9 mouse cellular contexts compared by ENCODE assay signal in genomic region chr9:99153655-99154054, GRCm38 (mm10). TPM values are rescaled to one million over a fixed set of nuclear protein-coding genes. Genes with fewer than 3 reads are reported as not detected.
A peak's percentile ranks its signal among the peaks of the same experiment; 100 is the strongest.
DNase-seq lines count a peak whose midpoint lies in the region; ATAC-seq and TF ChIP-seq lines count a peak whose summit lies in the region.
"Had no signal": no experiment of that assay in that cellular context is flagged by ENCODE, and none has a peak within 500 bp of the region (broad histone marks: within the 10 kb centered on the region; RNA-seq: fewer than 3 reads in every experiment).

No protein-coding gene starts in this region.

- H3K27ac ChIP-seq in hindbrain, embryonic 14.5 days, result no peak overlapping the region
- no peak overlapping the region for H3K27ac ChIP-seq in hindbrain, embryonic 12.5 days
- no peak overlapping the region for H3K27ac ChIP-seq in kidney, postnatal 0 days
- H3K27ac ChIP-seq: limb, embryonic 13.5 days had no signal

- H3K4me1 ChIP-seq in hindbrain, embryonic 14.5 days (replicated peaks; ENCODE audit: control insufficient read depth, insufficient read depth, low read length), result peaks cover 3% of the 10 kb centered on the region; the same call in 1 of the 2 replicates
- H3K4me1 ChIP-seq in hindbrain, embryonic 12.5 days, result peaks cover 8% of the 10 kb centered on the region; the same call in 1 of the 2 replicates
- H3K4me1 ChIP-seq in kidney, postnatal 0 days (replicated peaks; ENCODE audit: insufficient read depth, low read length), result no peaks in the 10 kb centered on the region

- H3K4me2 ChIP-seq in hindbrain, embryonic 14.5 days (replicated peaks), result no peak overlapping the region
- H3K4me2 ChIP-seq in hindbrain, embryonic 12.5 days (replicated peaks), result no peak overlapping the region
- no peak overlapping the region for H3K4me2 ChIP-seq in kidney, postnatal 0 days (ENCODE audit: low read length)
- H3K4me2 ChIP-seq: limb, embryonic 13.5 days had no signal

- no peaks in the 10 kb centered on the region for H3K36me3 ChIP-seq in hindbrain, embryonic 14.5 days (replicated peaks; ENCODE audit: control insufficient read depth, insufficient read depth)
- no peaks in the 10 kb centered on the region for H3K36me3 ChIP-seq in hindbrain, embryonic 12.5 days
- no peaks in the 10 kb centered on the region for H3K36me3 ChIP-seq in kidney, postnatal 0 days (ENCODE audit: insufficient read depth, low read length)
- H3K36me3 ChIP-seq: limb, embryonic 13.5 days had no signal

- H3K27me3 ChIP-seq in hindbrain, embryonic 14.5 days (ENCODE audit: control insufficient read depth, insufficient read depth, low read length), result no peaks in the 10 kb centered on the region
- no peaks in the 10 kb centered on the region for H3K27me3 ChIP-seq in hindbrain, embryonic 12.5 days
- no peaks in the 10 kb centered on the region for H3K27me3 ChIP-seq in kidney, postnatal 0 days (ENCODE audit: insufficient read depth, low read length)
- H3K27me3 ChIP-seq: limb, embryonic 13.5 days had no signal

- H3K4me3 ChIP-seq in hindbrain, embryonic 14.5 days (replicated peaks; ENCODE audit: low read length), result no peak overlapping the region
- H3K4me3 ChIP-seq in hindbrain, embryonic 12.5 days, result no peak overlapping the region
- no peak overlapping the region for H3K4me3 ChIP-seq in kidney, postnatal 0 days (replicated peaks; ENCODE audit: low read depth, low read length)
- H3K4me3 ChIP-seq: limb, embryonic 13.5 days had no signal

- TF ChIP-seq POLR2A in brain, embryonic 14.5 days (IDR thresholded peaks at IDR 0.05; ENCODE audit: borderline replicate concordance, extremely low read depth, insufficient read depth, insufficient read length, poor library complexity, severe bottlenecking), result no peak

- H3K9me3 ChIP-seq in hindbrain, embryonic 14.5 days (ENCODE audit: control insufficient read depth, low read length), result no peaks in the 10 kb centered on the region
- no peaks in the 10 kb centered on the region for H3K9me3 ChIP-seq in hindbrain, embryonic 12.5 days (replicated peaks)
- no peaks in the 10 kb centered on the region for H3K9me3 ChIP-seq in kidney, postnatal 0 days (replicated peaks; ENCODE audit: low read length)
- H3K9me3 ChIP-seq: limb, embryonic 13.5 days had no signal

- no peak overlapping the region for H3K9ac ChIP-seq in hindbrain, embryonic 14.5 days
- H3K9ac ChIP-seq in hindbrain, embryonic 12.5 days, result no peak overlapping the region
- H3K9ac ChIP-seq in kidney, postnatal 0 days (ENCODE audit: low read depth, low read length), result no peak overlapping the region
- H3K9ac ChIP-seq: limb, embryonic 13.5 days had no signal

- TF ChIP-seq CTCF in brain, embryonic 14.5 days (IDR thresholded peaks at IDR 0.05; ENCODE audit: borderline replicate concordance, extremely low read depth, insufficient read depth, insufficient read length), result no peak
- TF ChIP-seq CTCF in kidney, postnatal 0 days (IDR thresholded peaks at IDR 0.05; ENCODE audit: low read depth), result no peak; the same call in 1 of the 2 replicates

- ATAC-seq in hindbrain, embryonic 14.5 days (ENCODE audit: low FRiP score), result peak; percentile 31; the same call in 1 of the 2 replicates
- no peak for ATAC-seq in hindbrain, embryonic 12.5 days (ENCODE audit: low FRiP score)
- ATAC-seq in kidney, postnatal 0 days (replicated peaks; ENCODE audit: low FRiP score, low read depth), result no peak
- no peak for ATAC-seq in monocyte, adult 5-6 weeks (replicated peaks; ENCODE audit: insufficient number of reproducible peaks, low FRiP score, low TSS enrichment, poor library complexity, severe bottlenecking)

- DNase-seq in hindbrain, embryonic 14.5 days (ENCODE audit: low spot score), result peak; percentile 64
- peak; percentile 91 for DNase-seq in ES-CJ7 (ENCODE audit: low read depth, low spot score)
- peak; percentile 85 for DNase-seq in brain, embryonic 14.5 days (ENCODE audit: low read depth)
- peak; percentile 10 for DNase-seq in kidney, postnatal 0 days (ENCODE audit: low spot score)
- no peak for DNase-seq in spleen, postnatal 4 days (ENCODE audit: low spot score in 2 of 2)
- no peak for DNase-seq in thymus, postnatal 4 days

- 14% methylated on average over 3 of the region's 3 CpGs for WGBS in hindbrain, embryonic 14.5 days
- 22% methylated on average over 3 of the region's 3 CpGs for WGBS in hindbrain, embryonic 12.5 days
- 37% methylated on average over 3 of the region's 3 CpGs for WGBS in kidney, postnatal 0 days

RNA-seq across cellular contexts. Expression of gene Pik3cb, which starts 13.2 kb away (rescaled TPM):
- polyA plus RNA-seq in hindbrain, embryonic 14.5 days (2014; fragmentation: Nextera tagmentation; extraction: Ambion mirVana), result 3.8 and 4.3 TPM in 2 replicates
- polyA plus RNA-seq in hindbrain, embryonic 12.5 days (2016; fragmentation: Nextera tagmentation; extraction: Ambion mirVana), result 2.2 and 4.5 TPM in 2 replicates
- polyA plus RNA-seq in brain, embryonic 14.5 days (2012; rRNA removed), result 7.5 and 8.6 TPM in 2 replicates
- 1.3 and 1.9 TPM in 2 replicates for polyA plus RNA-seq in kidney, postnatal 0 days (2015; fragmentation: Nextera tagmentation; extraction: Ambion mirVana)
- 6.0 to 12.7 TPM (median 6.8 TPM) in 3 replicates for total RNA-seq in monocyte, adult 5-6 weeks (2017)

Comparison
In these comparisons a context has a peak if more than half of its experiments do, and no peak if none do; other contexts are left out.
1. DNase-seq: peak in hindbrain, embryonic 14.5 days (single experiment), ES-CJ7 (single experiment), brain, embryonic 14.5 days (single experiment) and kidney, postnatal 0 days (single experiment); none in spleen, postnatal 4 days (0 of 2) and thymus, postnatal 4 days (single experiment).